Mouse (Mus musculus) 3134 (cell line): ENCODE measurements at regions not wholly inside any gene's neighbourhood (a gene's known extent, or its start where the extent isn't known, plus 50 kb on each side); places are given as distances from the start of the nearest gene placed in this dataset.
"Not testable (repeated sequence)": the region's sequence is repeated elsewhere in the genome, so short reads cannot be mapped to it uniquely, and the experiment has no call there.

Experiments used
- DNase-seq: peaks from one replicate; pipeline ENCODE4 v3.0.0-alpha.2; 2011; ENCODE audit warnings: low spot score; ENCODE audit not compliant: insufficient read length; ENCODE audit errors: extremely low read depth

DNA sequence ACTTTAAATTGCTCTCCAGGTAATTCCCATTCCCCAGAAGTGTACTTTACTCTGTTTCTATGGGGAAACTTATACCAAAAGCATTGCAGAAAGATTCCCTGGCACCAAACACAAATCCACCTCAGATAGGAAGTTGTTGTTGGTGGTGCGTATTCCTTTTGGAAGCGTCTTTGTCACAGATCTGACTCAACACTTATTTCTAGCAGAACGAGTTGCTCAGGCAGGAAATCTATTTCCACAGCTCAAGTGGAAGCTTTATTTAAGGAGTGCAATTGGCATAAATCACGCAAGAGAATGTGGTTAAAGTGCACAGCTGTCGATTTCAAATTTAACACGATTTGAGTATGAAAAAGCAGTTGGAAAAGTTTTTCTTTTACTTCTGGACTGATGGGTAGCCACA, 436.9 kb upstream of the Ghitm start:
- no peak for DNase-seq

DNA sequence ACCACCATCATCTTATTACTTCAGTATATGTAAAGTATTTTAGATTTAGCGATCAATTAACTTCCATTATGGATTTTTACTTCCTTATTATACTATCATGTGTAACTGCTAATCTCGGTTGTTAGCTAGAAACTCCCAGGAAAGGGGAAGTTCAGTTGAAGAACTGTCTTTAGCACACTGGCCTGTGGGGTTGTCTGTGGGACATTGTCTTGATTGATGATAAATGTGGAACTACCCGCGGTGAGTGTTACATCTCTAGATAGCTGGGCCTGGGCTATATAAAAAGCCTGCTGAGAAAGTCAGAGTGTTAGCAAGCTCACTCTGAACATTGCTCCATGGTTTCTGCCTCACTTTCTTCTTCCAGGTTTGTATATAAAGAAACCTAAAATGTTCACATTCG, 423.2 kb upstream of the Ghitm start:
- DNase-seq: no peak

DNA sequence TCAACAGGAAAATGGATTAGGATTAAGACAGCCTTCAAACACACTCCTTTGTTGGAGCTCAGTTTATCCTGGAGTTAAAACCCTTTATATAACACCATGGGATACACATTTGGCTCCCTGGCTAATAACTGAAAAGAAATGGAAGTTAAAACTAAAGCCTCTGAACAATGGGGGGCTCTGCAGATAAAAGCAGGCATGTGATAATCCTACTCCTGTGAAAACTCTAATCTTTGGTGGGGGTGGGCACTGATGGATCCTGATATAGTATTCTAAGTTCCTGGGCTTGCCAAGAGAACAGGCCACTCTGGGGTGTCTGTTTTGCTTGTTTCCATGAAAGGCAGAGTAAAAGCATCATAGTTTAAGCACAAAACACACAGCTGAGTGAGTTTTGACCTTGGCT, 388.5 kb upstream of the Ghitm start:
- no peak for DNase-seq

DNA sequence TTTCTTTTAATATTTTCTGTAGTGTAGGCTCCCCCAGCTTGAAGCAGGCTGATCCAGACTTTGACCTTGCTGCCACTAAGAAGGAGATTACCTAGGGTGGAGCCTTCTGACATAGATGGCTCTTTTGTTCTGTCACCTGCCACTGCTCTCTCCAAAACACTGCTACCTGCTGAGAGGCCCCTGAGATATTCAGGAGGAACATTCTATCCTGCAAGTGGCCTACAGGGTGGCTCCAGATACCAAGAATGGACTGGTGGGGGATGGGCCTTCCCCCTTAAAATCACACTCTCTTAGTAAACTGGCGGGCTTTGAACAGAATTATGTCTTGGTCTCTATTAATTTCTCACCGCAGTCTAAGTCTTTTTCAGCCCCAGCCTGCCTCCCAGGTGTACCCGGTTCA, 385.6 kb upstream of the Ghitm start:
- DNase-seq: not testable (repeated sequence)

DNA sequence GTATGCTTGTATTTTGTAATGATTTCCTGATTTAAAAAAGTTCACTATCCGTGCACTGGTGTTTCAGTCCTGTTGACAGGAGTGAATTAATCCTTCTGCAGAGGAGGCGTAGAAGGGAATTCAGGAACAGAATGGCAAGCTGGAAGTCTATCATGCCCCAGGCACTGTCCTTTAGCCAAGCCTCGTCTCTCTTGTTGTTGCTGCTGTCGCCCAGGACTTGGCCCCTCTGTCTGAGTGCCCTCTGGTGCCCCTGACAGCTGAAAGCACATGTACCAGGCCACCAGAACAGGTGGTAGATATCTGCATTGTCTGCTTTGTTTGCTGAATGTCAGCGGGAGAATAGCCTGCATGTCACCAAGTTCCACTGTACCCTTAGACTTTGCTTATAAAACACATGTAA, 370.2 kb upstream of the Ghitm start:
- no peak for DNase-seq

DNA sequence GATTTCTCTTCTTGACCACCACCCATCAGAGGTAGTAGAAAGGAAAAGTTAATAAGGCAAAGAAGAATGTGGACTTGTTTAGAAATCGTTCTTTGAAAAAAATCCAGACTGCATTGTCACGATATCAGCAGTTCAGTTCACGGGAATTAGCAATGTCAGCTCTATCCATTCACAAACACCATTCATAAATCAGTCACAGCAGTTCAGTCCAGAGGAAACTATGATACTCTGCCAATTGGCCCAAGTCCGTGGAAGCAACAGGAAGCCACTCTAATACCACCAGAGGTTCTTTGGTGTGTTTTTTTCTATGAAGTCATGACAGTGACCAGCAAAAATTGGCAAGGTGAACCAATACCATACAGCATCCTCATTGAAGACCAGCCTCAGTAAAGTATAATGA, 355.6 kb upstream of the Ghitm start:
- DNase-seq: no peak

DNA sequence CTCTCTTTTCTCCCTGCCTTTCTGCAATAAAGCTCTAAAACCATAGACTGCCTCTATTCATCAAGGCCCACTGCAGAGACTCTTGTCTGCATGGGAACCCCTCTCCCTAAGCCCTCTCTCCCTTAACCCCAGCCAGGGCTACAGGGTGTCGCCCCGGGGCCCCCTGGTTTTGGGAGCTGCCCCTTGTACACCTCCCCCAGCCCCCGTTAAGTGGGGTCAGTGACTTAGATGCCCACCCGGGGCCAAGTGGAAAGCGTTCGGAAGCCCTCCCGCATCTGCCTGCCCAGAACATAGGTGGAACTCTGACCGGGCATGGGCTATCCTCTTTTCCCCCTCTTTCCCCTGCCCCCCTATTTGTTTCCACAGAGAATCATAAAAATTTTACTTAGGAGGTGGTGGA, 350.2 kb upstream of the Ghitm start:
- DNase-seq: no peak

DNA sequence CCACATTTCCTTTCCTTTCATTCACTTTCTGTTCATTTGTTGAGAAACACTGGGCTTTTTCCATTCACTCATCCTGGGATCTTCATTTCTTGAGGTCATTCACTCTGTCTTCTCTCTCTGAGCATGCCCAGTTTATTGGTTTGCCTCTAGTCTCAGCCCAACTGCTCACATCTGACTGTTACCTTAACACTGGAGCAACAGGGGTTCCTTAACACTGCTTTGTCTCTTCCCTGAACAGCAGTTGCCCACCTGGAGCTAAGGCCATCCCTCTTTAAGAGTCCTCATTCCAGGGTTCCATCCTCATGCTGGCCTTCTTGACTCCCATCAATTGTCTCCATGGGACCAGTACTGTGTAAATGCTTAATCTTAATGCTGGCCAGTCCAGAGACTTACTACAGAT, 342.5 kb upstream of the Ghitm start:
- DNase-seq: no peak

DNA sequence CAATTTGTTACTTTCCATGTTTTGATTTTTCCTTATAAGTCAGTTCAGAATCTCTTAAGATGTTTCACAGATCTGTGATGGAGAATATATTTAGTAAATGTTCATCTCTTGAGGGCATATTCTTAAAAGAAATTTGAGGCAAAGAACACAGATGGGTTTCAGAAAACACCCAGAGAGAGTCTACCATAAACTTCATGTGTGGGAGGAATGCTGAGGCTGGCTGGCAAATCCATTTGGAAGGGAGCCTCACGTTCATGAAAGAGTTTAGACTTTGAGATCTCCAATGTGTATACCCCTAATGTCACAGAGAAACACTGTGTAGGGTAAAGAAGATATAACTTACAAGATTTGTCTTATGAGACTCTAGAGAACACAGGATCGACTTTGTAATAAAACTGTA, 333.6 kb upstream of the Ghitm start:
- no peak for DNase-seq

DNA sequence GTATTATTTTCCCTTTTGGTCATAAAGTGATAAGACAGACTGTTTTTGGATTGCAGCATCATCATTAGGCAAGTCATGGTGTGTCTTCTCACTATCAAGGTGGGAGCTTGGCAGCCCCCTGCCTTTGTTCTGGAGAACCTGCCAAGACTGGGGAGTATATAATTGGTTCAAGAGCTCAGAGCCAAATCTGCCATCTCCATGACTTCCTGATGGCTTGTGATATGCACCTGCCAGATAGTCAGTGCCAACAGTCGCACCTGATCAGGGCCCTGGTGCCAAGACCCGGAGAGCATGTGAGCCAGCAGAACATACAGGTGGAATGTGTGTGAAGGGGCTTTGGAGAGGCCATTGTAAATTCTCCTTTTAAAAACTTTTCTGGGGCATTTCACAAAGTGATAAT, 305.8 kb upstream of the Ghitm start:
- no peak for DNase-seq

DNA sequence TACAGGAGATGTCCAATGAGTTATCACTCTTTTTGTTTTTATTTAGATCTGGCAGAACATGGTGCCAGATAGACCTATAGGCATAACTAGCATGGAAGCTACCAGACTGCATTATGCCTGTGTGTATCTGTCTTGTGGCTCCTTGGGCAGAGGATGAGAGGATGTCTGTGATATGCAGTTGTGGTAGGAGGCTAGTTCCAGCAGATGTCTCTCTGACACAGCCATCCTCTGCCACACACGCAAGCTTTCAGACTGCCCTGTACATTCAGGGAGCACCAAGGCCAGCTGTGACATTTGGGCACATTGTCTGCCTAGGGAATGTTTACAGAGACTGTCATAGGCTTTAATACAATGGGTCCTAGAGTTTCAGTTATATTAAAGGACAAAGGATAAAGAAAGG, 295.6 kb upstream of the Ghitm start:
- DNase-seq: no peak

DNA sequence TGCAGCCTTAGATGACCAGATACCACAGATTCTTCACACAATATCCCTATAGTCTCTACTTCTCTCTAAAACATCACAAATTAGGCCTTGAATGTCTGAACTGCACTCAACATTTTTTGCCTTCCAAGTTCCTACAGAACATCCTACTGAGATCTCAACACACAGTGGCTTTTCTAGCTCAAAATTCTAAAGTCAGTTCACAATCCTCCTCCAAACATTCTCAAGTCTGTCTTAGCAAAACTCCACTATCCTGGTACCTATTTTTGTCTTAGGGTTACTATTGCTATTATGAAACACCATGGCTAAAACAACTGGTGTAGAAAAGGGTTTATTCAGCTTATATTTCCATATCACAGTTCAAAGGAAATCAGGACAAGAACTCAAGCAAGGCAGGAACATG, 290.4 kb upstream of the Ghitm start:
- no peak for DNase-seq

DNA sequence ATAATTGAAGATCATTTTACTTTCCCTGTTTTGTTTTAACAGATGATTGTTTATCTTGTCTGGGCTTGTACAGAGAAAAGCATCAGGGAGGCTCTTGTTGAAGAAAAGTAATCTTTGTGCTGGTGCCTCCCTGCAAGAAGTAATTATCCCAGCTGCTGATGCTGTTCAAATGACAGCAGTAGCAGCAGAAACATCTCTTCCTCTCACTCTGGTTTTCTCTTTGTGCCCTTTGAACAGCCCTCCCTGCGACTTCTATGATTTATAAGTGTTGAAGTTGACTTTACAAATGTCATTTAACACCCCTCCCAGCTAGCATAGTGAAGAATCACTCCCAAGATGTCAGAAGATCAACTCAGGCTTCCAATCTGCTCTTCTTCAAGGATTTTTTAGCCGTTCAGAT, 286.5 kb upstream of the Ghitm start:
- no peak for DNase-seq

DNA sequence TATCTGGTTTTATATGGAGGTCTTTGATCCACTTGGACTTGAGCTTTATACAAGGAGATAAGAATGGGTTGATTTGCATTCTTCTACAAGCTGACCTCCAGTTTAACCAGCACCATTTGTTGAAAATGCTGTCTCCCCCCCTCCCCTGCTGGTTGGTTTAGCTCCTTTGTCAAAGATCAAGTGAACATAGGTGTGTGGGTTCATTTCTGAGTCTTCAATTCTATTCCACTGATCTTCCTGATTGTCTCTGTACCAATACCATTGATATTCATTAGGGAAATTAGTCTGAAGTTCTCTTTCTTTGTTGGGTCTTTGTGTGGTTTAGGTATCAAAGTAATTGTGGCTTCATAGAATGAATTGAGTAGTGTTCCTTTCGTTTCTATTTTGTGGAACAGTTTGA, 277.5 kb upstream of the Ghitm start:
- DNase-seq: not testable (repeated sequence)

DNA sequence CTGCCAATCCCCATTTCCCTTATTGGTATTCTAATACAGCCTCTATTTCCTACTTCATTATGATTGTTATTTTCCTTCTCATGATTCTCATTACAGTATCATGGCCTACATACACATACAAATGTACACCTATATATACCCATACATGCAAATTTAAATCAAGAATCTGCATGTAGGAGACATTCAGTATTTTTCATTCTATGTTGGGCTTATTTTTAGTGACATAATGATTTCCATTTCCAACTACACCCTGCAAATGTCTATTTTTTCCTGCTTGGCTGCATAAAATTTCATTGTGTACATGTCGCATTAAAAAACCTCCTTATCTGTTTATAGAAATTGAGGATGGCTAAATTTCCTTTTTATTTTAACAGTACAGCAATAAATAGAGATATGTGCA, 236.9 kb upstream of the Ghitm start:
- DNase-seq: no peak

DNA sequence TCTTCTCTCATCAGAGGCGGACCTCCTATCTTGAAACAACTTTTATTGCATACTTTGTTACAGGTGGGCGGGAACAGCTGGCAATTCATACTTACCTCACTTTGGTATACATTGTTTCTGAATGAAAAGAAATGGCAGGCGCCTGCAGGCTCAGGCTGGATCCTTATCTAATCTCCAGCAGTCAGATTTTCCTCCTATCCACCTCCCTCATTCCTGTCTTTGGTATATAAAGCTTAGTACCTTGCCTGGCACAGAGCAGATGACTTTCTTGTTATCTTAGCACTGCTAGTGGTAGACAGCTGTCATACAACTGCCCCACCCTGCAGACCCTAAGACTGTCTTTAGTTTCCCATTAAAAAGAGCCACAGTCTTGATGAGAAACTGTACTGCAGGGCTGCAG, 226.8 kb upstream of the Ghitm start:
- DNase-seq: no peak

DNA sequence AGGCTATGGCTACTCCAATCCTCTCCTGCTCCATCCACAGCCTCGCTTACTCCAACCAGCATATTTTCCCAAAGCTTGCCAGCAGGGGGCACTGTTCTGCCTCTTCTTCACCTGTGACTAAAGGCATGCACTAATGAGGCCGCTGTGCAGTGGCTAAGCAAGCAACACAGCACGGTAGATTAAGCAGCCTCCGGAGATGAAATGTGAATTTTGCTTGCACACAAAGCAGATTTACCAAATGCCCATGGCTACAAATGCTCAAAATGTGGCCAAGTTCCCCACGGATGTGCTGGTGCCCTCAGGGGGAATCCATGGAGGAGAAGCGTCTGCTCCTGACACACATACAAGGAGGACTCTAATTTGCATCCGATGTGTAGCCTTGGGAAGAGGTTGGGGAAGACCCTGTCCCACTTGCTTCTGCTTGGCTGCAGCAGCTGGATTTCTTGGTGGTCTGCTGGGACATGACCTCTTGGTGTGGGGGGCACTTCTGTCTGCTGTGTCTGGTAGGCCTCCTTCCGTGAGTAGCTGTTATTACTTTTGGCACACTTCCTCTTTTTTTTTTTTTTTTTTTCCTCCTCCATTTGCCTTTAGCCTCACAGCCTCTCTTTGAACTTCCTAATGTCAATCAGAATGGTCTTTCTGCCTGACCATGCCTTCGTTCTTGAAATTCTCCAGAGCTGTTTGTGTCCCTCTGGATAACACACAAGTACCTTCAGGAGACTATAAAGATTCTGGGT, 221.1 kb upstream of the Ghitm start:
- DNase-seq: no peak

DNA sequence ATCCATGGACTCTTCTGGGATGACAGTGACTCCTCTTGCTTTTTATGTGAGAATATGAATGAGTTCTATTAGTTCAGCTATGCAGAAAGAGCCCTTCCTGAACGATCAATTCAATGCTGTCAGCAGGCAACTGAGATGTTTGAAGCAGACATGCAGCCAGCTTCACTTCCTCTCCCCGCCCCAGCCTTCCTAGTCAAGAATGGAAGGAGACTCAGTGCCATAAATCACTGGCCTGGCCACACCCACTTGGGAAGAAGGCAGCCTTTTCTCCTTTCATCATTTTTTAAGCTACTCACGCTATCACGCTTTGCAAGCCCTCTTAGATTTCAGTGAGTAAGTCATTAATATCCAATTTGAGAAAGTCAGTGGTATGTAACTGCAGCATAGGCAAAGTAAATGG, 188.3 kb upstream of the Ghitm start:
- no peak for DNase-seq

DNA sequence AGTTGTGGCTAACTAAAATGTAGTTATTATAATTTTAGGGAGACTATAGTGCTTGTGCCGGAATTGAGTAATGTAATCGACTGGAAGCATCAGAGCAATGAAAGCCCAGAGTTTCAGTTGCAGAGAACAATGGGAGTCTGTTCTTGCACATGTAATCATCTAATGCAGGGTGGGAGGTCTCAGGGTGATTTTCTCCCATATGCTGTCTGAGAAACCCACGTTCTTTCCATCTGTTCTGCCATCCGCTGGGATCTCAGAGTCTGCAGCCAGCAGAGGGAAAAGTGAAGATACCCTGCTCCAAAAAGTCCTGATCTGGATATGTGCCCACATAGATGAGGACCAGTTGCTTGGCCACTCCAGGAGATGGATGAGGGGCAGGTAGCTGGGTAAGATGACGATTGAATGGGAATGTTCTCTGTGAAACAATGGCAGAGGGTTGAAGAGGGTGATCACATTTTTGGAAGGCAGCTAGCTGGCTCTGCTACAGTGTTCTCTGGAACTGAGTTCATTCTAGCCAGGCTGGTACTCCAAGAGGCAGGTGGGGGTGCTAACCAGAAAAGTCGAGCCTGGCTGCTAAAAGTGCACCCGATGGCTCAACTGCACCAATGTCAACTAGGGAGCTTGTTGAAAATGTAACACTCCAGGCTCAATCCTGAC, 180.3 kb upstream of the Ghitm start:
- no peak for DNase-seq

DNA sequence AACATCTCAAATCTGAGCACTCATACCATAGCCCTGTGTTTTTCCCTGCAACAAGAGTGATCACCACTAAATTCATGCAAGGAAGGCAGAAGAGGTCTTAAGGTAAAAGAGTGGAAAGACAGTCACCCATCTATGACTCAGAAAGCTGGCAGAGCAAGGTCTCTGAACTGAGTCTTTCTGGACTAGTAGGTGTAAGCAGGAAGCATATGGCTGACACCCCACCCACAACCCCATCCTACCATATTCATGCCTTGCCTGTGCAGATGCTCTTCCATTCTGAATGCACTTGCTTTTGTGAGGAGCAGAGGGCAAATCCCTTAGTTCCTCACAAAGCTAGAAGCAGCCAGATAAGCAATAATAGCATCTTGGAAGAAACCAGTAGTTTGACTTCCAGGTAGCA, 178.8 kb upstream of the Ghitm start:
- no peak for DNase-seq

DNA sequence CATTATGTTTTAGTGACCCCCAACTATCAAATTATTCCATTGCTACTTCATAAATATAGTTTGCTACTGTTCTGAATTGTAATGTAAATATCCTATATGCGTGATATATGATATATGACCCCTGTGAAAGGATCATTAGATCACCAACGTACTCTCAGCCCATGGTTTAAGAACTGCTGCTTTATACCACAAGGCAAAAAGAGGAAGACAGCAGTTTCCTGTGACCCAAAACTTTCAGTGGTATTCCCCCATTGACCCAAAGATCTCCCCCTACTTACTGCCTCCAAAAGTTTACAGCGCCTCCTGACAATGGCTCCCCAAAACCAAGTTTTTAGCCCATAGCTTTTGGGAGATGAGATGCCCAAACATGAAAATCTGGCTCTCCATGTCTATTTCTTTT, 177.8 kb upstream of the Ghitm start:
- no peak for DNase-seq

DNA sequence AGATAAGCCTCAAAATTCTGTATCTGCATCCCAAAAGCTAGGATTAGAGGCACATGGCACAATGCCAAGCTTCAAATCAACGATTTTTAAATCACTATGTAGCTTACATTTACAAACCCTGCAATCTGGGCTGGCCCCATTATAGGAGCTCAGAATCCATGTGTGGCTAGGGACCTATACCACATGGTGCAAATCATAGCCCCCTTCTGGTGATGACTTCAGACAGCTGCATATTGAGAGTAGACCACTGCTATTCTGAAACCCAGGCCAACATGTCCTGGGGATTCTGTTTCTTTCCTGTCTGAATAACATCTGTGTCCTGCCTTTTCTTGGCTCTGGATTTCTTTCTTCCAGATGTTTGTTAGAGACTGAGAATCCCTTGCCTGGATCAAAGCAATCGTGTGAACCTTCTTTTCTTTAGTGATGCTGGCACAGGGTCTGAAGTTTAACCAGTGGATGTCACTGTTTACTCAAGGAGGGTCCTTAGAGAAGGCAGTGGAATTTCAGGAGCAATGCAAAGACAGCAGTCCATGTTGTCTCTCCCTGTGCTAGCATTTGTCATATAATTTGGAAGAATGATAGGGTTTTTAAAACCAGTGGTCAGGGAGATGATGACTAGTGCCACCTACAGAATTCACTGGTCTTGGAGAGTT, 171.7 kb upstream of the Ghitm start:
- no peak for DNase-seq
